Mouse (Mus musculus) embryonic facial prominence, embryonic 13.5 days (tissue): Measurements from ENCODE around the gene Upk3a. TPM values are rescaled to one million over a fixed set of nuclear protein-coding genes. Genes with fewer than 3 reads are reported as not detected.

Source experiments
- ATAC-seq: fragments of 200-750 bp; cut with Nextera tagmentation; 2 replicates; pipeline ENCODE4 v1.8.0; 2017; ENCODE audit warnings: low read depth; ENCODE audit not compliant: insufficient number of reproducible peaks, insufficient read depth, low FRiP score, low TSS enrichment
- H3K27ac ChIP-seq: fragments of 300-500 bp; sonication (generic); 2 replicates; pipeline ENCODE4 v1.5.1; 2015; ENCODE audit warnings: moderate library complexity, mild to moderate bottlenecking, inconsistent platforms
- H3K27me3 ChIP-seq: fragments of 300-500 bp; sonication (generic); 2 replicates; pipeline ENCODE4 v1.6.1; 2015; ENCODE audit warnings: mild to moderate bottlenecking, inconsistent platforms
- H3K36me3 ChIP-seq: fragments of 300-500 bp; sonication (generic); 2 replicates; pipeline ENCODE4 v1.6.1; 2015; ENCODE audit warnings: mild to moderate bottlenecking, inconsistent platforms
- H3K4me1 ChIP-seq: fragments of 300-500 bp; sonication (generic); 2 replicates; pipeline ENCODE4 v1.6.1; 2015; ENCODE audit warnings: inconsistent platforms
- H3K4me2 ChIP-seq: fragments of 300-500 bp; sonication (generic); 2 replicates; pipeline ENCODE4 v1.6.1; 2015; ENCODE audit warnings: moderate library complexity, mild to moderate bottlenecking, inconsistent platforms
- H3K4me3 ChIP-seq: fragments of 300-500 bp; sonication (generic); 2 replicates; pipeline ENCODE4 v1.5.1; 2015; ENCODE audit warnings: mild to moderate bottlenecking, inconsistent platforms
- H3K9ac ChIP-seq: fragments of 300-500 bp; sonication (generic); 2 replicates; pipeline ENCODE4 v1.6.1; 2015; ENCODE audit warnings: mild to moderate bottlenecking, inconsistent platforms
- H3K9me3 ChIP-seq: fragments of 300-500 bp; sonication (generic); 2 replicates; pipeline ENCODE4 v1.6.1; 2016; ENCODE audit warnings: inconsistent platforms
- WGBS: fragments of 180-500 bp; shearing (Covaris S2); methylation state at CpG from one replicate; pipeline ENCODE4 v1.1.7; 2015; ENCODE audit warnings: mixed read lengths; 5-methylcytosine and 5-hydroxymethylcytosine counted together
- polyA plus RNA-seq: library from polyadenylated mRNA; unstranded; fragments of >200 nt; fragmentation: Nextera tagmentation; extraction: Ambion mirVana; gene quantifications from 2 replicates; pipeline ENCODE4 v1.2.1, GENCODE M21; 2015

Upk3a gene
- 1.1 and 1.2 TPM in 2 replicates for polyA plus RNA-seq

DNA sequence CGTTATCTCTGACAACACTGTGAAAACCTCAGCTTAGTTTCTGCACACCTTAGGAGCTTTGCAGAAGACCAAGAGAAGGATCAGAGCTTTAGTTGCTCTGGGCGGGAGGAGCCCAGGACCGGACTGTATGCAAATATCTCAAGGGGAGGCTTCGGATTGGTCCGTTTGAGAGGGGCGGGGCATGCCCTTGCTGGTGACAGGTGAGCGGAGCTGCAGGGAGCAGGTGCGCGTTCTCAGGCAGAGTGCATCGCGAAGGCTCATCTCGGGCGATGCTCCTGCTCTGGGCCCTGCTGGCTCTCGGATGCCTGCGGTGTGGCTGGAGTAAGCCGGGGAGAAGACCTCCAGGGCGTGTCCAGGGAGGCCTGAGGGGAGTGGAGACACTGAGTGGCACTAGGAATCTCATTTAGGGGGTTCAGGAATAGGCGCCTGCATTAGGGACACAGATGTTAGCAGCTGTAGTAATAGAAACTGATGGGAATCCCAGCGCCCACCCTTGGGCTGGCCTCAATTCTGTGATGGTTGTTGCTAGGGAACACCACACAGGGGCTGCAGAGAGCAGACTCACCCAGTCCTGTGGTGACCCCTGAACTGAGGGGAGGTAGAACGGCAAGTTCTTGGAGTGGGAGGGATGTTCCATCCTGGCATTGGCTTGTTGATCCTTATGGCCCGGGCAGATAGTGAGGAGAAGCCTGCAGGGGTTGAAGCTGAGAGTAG is at the start of gene Upk3a:
Upk3a (plus strand) TSS at position 191 of the 714 bp plus-strand sequence.
- WGBS: 8% methylated on average over 21 of the region's 21 CpGs

GRCm38 (mm10) chr15:84968534-84968933 is 48.4 kb upstream of the Upk3a start:
- 89% methylated on average over 4 of the region's 4 CpGs for WGBS

More for the DNA sequence above, at the start of gene Upk3a:
- Histone ChIP-seq H3K27me3 (peaks cover 41% of the 10 kb centered on the region), H3K4me1 (peaks cover 14% of the 10 kb centered on the region), H3K9me3 (no peaks in the 10 kb centered on the region), H3K4me2 (no peak within 1 kb of the TSS), H3K4me3 (no peak within 1 kb of the TSS), H3K9ac (no peak within 1 kb of the TSS), H3K36me3 (no peaks in the 10 kb centered on the region), H3K27ac (no peak within 1 kb of the TSS)
- no peak for ATAC-seq

GRCm38 (mm10) chr15:84972860-84973543 is 43.9 kb upstream of the Upk3a start:
- no peaks in the 10 kb centered on the region for H3K36me3 ChIP-seq
- no peaks in the 10 kb centered on the region for H3K9me3 ChIP-seq
- ATAC-seq: no peak
- H3K9ac ChIP-seq: no peak overlapping the region
- no peak overlapping the region for H3K4me3 ChIP-seq
- H3K27me3 ChIP-seq: no peaks in the 10 kb centered on the region
- H3K4me2 ChIP-seq: no peak overlapping the region
- H3K27ac ChIP-seq: no peak overlapping the region
- 53% methylated on average over 8 of the region's 8 CpGs for WGBS
- H3K4me1 ChIP-seq: peaks cover 7% of the 10 kb centered on the region; the same call in 1 of the 2 replicates

More at GRCm38 (mm10) chr15:84968534-84968933, 48.4 kb upstream of the Upk3a start:
- no peak overlapping the region for H3K9ac ChIP-seq
- no peak for ATAC-seq
- no peaks in the 10 kb centered on the region for H3K9me3 ChIP-seq
- no peak overlapping the region for H3K27ac ChIP-seq
- no peaks in the 10 kb centered on the region for H3K27me3 ChIP-seq
- H3K4me1 ChIP-seq: no peaks in the 10 kb centered on the region
- no peak overlapping the region for H3K4me2 ChIP-seq
- no peak overlapping the region for H3K4me3 ChIP-seq
- H3K36me3 ChIP-seq: no peaks in the 10 kb centered on the region

- Histone ChIP-seq H3K27ac (no peak overlapping the region), H3K9ac (no peak overlapping the region), H3K27me3 (no peaks in the 10 kb centered on the region), H3K9me3 (no peaks in the 10 kb centered on the region), H3K4me1 (peaks cover 7% of the 10 kb centered on the region; the same call in 1 of the 2 replicates), H3K4me2 (no peak overlapping the region), H3K36me3 (no peaks in the 10 kb centered on the region), H3K4me3 (no peak overlapping the region)
- WGBS: 26% methylated on average over 3 of the region's 3 CpGs
- no peak for ATAC-seq
Observed at GRCm38 (mm10) chr15:84973544-84973871, 43.4 kb upstream of the Upk3a start.

DNA sequence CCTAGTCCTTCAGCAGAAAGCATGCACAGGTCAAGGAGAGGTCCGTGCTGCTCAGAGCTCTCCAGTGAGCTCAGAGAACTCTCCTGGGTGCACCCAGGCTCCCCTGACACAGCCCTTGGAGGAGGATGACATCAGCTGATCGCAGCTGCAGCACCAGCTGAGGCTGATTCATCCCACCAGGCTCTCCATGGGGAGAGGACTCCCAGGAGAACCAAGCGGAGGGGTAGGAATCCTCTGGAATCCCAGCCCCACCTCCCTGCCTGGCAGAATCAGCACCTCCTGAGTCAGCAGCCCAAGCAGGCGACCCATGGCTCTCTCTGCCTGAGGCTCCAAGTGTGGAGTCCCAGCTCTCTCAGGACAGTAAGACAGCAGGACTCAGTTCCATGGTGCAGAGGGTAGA is 41.2 kb upstream of the Upk3a start:
- Histone ChIP-seq H3K36me3 (no peaks in the 10 kb centered on the region), H3K27me3 (no peaks in the 10 kb centered on the region), H3K4me3 (no peak overlapping the region), H3K4me2 (no peak overlapping the region), H3K27ac (no peak overlapping the region), H3K4me1 (peaks cover 7% of the 10 kb centered on the region; the same call in 1 of the 2 replicates), H3K9ac (no peak overlapping the region), H3K9me3 (no peaks in the 10 kb centered on the region)
- WGBS: 23% methylated on average over 4 of the region's 4 CpGs
- no peak for ATAC-seq

- no peak for ATAC-seq
- no peaks in the 10 kb centered on the region for H3K36me3 ChIP-seq
- 85% methylated on average over 9 of the region's 9 CpGs for WGBS
Observed at GRCm38 (mm10) chr15:84981609-84982313, 35.2 kb upstream of the Upk3a start.

DNA sequence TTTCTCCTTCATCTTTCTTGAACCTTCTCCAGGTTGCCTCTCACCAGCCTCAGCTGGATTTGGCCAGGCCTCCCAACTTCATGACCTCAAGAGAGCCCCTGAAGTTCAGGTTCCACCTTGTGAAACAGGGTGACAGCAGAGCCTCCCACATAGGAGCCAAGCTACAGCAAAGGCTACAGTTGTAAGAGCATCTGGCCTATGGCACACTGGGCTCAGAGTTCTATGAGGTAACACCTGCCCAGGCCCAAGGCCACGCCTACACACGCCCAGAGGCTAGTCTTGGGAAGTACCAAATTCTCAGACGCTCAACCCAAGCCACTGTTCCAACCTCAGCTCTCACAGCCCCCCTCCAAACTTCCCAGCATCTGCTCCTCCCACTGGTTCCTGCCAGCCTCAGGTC is 34.1 kb upstream of the Upk3a start:
- Histone ChIP-seq H3K27me3 (no peaks in the 10 kb centered on the region), H3K9ac (no peak overlapping the region), H3K4me3 (no peak overlapping the region), H3K4me2 (no peak overlapping the region), H3K9me3 (no peaks in the 10 kb centered on the region), H3K4me1 (peaks cover 24% of the 10 kb centered on the region), H3K27ac (no peak overlapping the region), H3K36me3 (no peaks in the 10 kb centered on the region)
- ATAC-seq: no peak
- WGBS: 83% methylated on average over 3 of the region's 3 CpGs

More at GRCm38 (mm10) chr15:84981609-84982313, 35.2 kb upstream of the Upk3a start:
- Histone ChIP-seq H3K27me3 (no peaks in the 10 kb centered on the region), H3K9me3 (no peaks in the 10 kb centered on the region), H3K27ac (no peak overlapping the region), H3K4me2 (no peak overlapping the region), H3K4me1 (peaks cover 19% of the 10 kb centered on the region), H3K9ac (no peak overlapping the region), H3K4me3 (no peak overlapping the region)

GRCm38 (mm10) chr15:84983721-84984120 is 33.2 kb upstream of the Upk3a start:
- Histone ChIP-seq H3K36me3 (no peaks in the 10 kb centered on the region), H3K4me2 (no peak overlapping the region), H3K4me1 (peaks cover 28% of the 10 kb centered on the region), H3K9ac (no peak overlapping the region), H3K9me3 (no peaks in the 10 kb centered on the region), H3K27me3 (no peaks in the 10 kb centered on the region), H3K27ac (no peak overlapping the region), H3K4me3 (no peak overlapping the region)
- ATAC-seq: no peak
- 86% methylated on average over 7 of the region's 7 CpGs for WGBS

- Histone ChIP-seq H3K4me3 (no peak overlapping the region), H3K9ac (no peak overlapping the region), H3K36me3 (no peaks in the 10 kb centered on the region), H3K4me1 (peaks cover 30% of the 10 kb centered on the region), H3K27ac (no peak overlapping the region), H3K27me3 (0 out of 2 replicates have a peak, but pooled peaks cover 2% of the 10 kb centered on the region), H3K4me2 (no peak overlapping the region), H3K9me3 (no peaks in the 10 kb centered on the region)
- no peak for ATAC-seq
- 88% methylated on average over 12 of the region's 12 CpGs for whole genome bisulfite sequencing
Observed at GRCm38 (mm10) chr15:84985516-84986160, 31.3 kb upstream of the Upk3a start.

DNA sequence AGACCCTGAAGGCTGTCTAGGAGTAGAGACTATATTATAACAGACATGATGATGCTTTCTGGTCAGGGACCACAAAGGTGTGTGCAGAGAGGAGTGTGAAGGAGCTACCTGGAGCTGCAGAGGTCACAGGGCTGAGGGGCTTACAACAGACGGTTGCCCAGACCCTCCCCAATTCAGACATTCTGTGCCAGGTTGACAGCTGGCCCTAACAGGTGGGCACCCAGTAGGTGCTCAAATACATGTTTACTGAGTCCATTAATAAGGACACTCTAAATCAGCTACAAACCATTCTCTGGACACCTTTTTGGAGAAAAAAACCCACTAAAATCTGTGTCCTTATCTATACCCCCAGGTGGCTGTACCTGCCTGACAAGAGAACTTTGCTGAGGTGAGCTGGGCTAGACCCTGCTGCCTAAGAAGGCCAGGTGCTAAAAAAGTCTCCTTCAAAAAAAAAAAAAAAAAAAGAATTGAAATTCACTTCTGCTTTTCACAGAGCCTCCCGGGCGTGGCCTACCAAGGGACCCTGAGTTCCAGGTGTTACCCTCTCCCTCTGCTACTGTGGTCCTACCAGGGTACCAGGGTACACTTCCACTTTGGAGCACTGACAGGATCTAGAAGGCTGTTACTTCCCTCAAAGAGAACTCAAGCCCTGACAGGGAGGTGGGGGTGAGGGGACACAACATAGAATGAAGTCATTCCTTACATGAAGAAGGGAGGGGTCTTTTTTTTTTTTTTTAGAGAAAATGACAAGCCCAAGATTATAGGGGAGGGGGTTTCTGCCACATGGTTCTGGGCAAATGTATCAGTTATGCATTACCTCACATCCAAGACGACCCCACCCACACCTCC is 30.5 kb upstream of the Upk3a start:
- ATAC-seq: no peak
- Histone ChIP-seq H3K27ac (no peak overlapping the region), H3K27me3 (0 out of 2 replicates have a peak, but pooled peaks cover 2% of the 10 kb centered on the region), H3K9me3 (no peaks in the 10 kb centered on the region), H3K9ac (peak overlapping the region; percentile 90), H3K4me3 (peak overlapping the region; percentile 87), H3K4me1 (peaks cover 30% of the 10 kb centered on the region), H3K36me3 (no peaks in the 10 kb centered on the region), H3K4me2 (peak overlapping the region; percentile 93)
- WGBS: 62% methylated on average over 4 of the region's 4 CpGs
